Mouse (Mus musculus): ENCODE measurements at regions not wholly inside any gene's neighbourhood (a gene's known extent, or its start where the extent isn't known, plus 50 kb on each side); places are given as distances from the start of the nearest gene placed in this dataset.

GRCm38 (mm10) chr15:62116184-62116583 lies 1193.4 kb upstream of the A1bg start:
- TF ChIP-seq CTCF (IDR thresholded peaks at IDR 0.05; ENCODE audit: low read depth) (no peak), EP300 (IDR thresholded peaks at IDR 0.05; ENCODE audit: low read depth) (no peak)
